Mouse (Mus musculus) embryonic facial prominence, embryonic 10.5 days (tissue): Measurements from ENCODE around the gene Enkur. TPM values are rescaled to one million over a fixed set of nuclear protein-coding genes. Genes with fewer than 3 reads are reported as not detected.

Source experiments
- DNase-seq: peaks from one replicate; pipeline ENCODE4 v3.0.0-alpha.2; 2017; ENCODE audit warnings: low spot score
- H3K27ac ChIP-seq: fragments of 300-500 bp; sonication (generic); replicated peaks from 2 replicates; pipeline ENCODE4 v1.5.1; 2016; ENCODE audit warnings: mild to moderate bottlenecking
- H3K27me3 ChIP-seq: fragments of 300-500 bp; sonication (generic); replicated peaks from 2 replicates; pipeline ENCODE4 v1.6.1; 2016; ENCODE audit warnings: low read depth, mild to moderate bottlenecking; ENCODE audit not compliant: poor library complexity, severe bottlenecking
- H3K36me3 ChIP-seq: fragments of 300-500 bp; sonication (generic); replicated peaks from 2 replicates; pipeline ENCODE4 v1.6.1; 2016; ENCODE audit warnings: mild to moderate bottlenecking, moderate library complexity
- H3K4me1 ChIP-seq: fragments of 300-500 bp; sonication (generic); 2 replicates; pipeline ENCODE4 v1.6.1; 2016
- H3K4me3 ChIP-seq: fragments of 300-500 bp; sonication (generic); 2 replicates; pipeline ENCODE4 v1.5.1; 2016; ENCODE audit warnings: mild to moderate bottlenecking, moderate library complexity
- H3K9me3 ChIP-seq: fragments of 300-500 bp; sonication (generic); 2 replicates; pipeline ENCODE4 v1.6.1; 2016; ENCODE audit warnings: mild to moderate bottlenecking
- WGBS: fragments of 180-500 bp; shearing (Covaris S2); methylation state at CpG from one replicate; pipeline ENCODE4 v1.1.7; 2016; 5-methylcytosine and 5-hydroxymethylcytosine counted together
- polyA plus RNA-seq: library from polyadenylated mRNA; unstranded; fragments of >200 nt; fragmentation: Nextera tagmentation; extraction: Ambion mirVana; gene quantifications from 2 replicates; pipeline ENCODE4 v1.2.1, GENCODE M21; 2016

The Enkur gene
- polyA plus RNA-seq, 1 experiment from 2014 or later: 0.16 TPM

DNA sequence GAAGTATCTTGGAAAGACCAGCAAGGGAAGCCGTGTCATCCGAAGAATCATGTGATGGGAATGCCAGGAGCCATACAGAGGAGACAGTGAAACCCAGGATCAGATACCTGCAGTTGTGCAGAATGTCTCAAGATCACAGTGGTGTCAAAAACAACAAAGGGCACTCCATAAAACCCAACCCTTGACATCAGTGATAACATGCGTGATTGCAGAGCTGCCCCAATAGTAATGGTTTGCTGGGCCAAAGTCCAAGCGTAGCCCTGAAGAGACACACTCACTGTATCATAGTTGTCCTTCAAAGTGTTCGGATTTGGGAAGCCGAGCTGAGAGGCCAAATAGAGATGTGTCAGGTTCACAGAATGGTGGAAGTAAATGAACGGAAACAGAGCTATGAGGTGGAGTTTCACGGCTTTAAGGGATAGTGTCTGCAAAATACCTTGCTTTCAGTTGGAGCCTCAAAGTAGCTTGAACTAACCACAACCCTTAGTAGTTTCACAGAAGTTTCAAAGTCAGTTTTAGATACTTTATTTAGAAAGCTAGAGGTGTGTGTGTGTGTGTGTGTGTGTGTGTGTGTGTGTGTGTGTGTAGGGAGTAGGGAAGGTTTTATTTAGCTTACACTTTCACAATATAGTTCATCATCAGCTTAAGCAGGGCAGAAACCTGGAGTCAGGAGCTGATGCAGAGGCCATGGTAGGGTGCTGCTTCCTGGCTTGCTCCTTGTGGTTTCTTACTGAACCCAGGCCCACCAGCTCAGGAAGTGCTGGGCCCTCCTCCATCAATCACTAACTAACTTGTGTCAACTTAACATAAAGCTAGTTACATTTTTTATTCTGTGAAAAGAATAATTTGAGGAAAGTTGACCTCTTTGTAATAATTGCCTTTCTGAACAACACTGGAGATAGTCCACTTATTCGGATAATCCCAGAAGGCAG, 17.6 kb upstream of the Enkur start:
- H3K27me3 ChIP-seq: no peaks in the 10 kb centered on the region
- DNase-seq: no peak
- H3K27ac ChIP-seq: no peak overlapping the region
- no peaks in the 10 kb centered on the region for H3K4me1 ChIP-seq
- no peaks in the 10 kb centered on the region for H3K9me3 ChIP-seq
- WGBS: 93% methylated on average over 9 of the region's 9 CpGs
- H3K4me3 ChIP-seq: no peak overlapping the region
- H3K36me3 ChIP-seq: no peaks in the 10 kb centered on the region

DNA sequence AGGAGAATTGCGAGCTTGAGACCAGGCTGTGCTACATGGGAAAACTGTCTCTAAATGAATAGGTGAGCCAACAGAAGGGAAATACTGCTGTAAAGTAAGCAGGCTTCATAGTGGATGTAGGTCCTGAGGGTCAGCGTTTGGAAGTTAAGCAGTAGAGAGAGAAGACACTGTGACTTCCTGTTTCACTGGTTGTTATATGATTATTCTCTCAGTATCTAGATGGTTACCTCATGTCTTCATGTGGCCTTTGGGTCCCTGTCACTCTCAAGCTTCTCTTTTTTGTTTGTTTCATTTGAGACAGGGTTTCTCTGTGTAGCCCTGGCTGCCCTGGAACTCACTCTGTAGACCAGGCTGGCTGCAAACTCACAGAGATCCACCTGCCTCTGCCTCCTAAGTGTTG, 10.1 kb upstream of the Enkur start:
- H3K36me3 ChIP-seq: peaks cover 9% of the 10 kb centered on the region
- no peaks in the 10 kb centered on the region for H3K27me3 ChIP-seq
- no peak for DNase-seq
- no peaks in the 10 kb centered on the region for H3K4me1 ChIP-seq
- WGBS: 92% methylated on average over 2 of the region's 2 CpGs
- no peaks in the 10 kb centered on the region for H3K9me3 ChIP-seq
- no peak overlapping the region for H3K4me3 ChIP-seq
- H3K27ac ChIP-seq: no peak overlapping the region

GRCm38 (mm10) chr2:21214322-21214721, 9.2 kb upstream of the Enkur start:
- Histone ChIP-seq H3K36me3 (peaks cover 9% of the 10 kb centered on the region), H3K4me3 (no peak overlapping the region)
- no peak for DNase-seq

GRCm38 (mm10) chr2:21211361-21211760, 6.2 kb upstream of the Enkur start:
- peaks cover 5% of the 10 kb centered on the region for H3K4me1 ChIP-seq
- no peak overlapping the region for H3K27ac ChIP-seq
- DNase-seq: no peak
- H3K4me3 ChIP-seq: no peak overlapping the region
- H3K27me3 ChIP-seq: no peaks in the 10 kb centered on the region
- 87% methylated on average over 6 of the region's 6 CpGs for WGBS
- peaks cover 7% of the 10 kb centered on the region for H3K36me3 ChIP-seq
- no peaks in the 10 kb centered on the region for H3K9me3 ChIP-seq

More at GRCm38 (mm10) chr2:21214322-21214721, 9.2 kb upstream of the Enkur start:
- Histone ChIP-seq H3K27me3 (no peaks in the 10 kb centered on the region), H3K9me3 (no peaks in the 10 kb centered on the region), H3K4me1 (no peaks in the 10 kb centered on the region), H3K27ac (no peak overlapping the region)

DNA sequence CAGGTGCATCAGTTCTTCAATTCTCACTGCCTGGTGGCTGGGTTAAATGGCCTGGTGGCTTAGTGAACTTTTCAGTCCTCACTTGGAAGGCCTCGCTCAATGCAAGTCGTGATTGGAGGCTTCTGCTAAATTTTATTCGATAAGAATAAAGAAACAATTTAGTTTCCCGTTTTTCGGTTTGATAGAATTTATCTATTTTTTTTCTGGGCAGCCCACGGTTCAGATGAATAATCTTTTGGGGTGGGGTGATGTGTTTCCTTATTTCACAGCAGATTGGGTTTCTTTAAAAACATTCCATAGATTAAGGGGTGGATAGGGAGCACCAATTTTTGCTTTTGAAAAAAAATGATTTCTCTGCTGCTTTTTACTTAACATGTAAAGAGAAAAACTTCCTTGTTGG, 1.1 kb upstream of the Enkur start:
- Histone ChIP-seq H3K27ac (peak overlapping the region; percentile 84), H3K27me3 (no peaks in the 10 kb centered on the region), H3K4me1 (peaks cover 14% of the 10 kb centered on the region), H3K4me3 (peak overlapping the region; percentile 76), H3K9me3 (no peaks in the 10 kb centered on the region), H3K36me3 (no peaks in the 10 kb centered on the region)
- 51% methylated on average over 6 of the region's 6 CpGs for WGBS
- DNase-seq: no peak

GRCm38 (mm10) chr2:21205831-21206159, 630 bp upstream of the Enkur start:
- Histone ChIP-seq H3K4me1 (peaks cover 14% of the 10 kb centered on the region), H3K36me3 (no peaks in the 10 kb centered on the region), H3K27me3 (no peaks in the 10 kb centered on the region), H3K4me3 (peak overlapping the region; percentile 76), H3K9me3 (no peaks in the 10 kb centered on the region), H3K27ac (peak overlapping the region; percentile 84)
- DNase-seq: no peak
- under 1% methylated on average over 19 of the region's 19 CpGs for WGBS

GRCm38 (mm10) chr2:21202754-21203153, 2.4 kb downstream of the Enkur start:
- H3K27ac ChIP-seq: no peak overlapping the region
- WGBS: 88% methylated on average over 2 of the region's 2 CpGs
- no peak for DNase-seq
- H3K9me3 ChIP-seq: no peaks in the 10 kb centered on the region
- H3K36me3 ChIP-seq: no peaks in the 10 kb centered on the region
- no peaks in the 10 kb centered on the region for H3K27me3 ChIP-seq
- H3K4me1 ChIP-seq: peaks cover 14% of the 10 kb centered on the region
- H3K4me3 ChIP-seq: no peak overlapping the region

DNA sequence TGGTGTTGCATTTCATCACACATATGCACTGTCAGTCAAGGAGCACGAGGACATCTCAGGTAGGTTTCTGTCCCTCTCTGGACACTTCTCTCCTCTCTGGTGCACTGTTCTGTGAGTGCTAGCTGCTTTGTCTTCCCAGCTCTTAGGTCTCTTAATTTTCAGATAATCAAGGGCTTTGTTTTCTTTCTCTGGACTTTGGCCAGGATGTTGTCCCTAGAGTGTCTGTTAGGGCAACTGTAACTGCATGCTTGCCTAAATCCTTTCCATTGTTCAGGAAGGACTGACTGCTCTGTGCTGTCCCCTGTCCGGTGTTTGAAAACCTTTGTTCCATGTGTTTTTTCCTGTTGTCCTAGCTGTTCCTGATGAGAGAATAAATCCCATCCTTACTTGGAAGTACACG, 6.1 kb downstream of the Enkur start:
- DNase-seq: no peak
- Histone ChIP-seq H3K9me3 (no peaks in the 10 kb centered on the region), H3K27me3 (no peaks in the 10 kb centered on the region), H3K36me3 (no peaks in the 10 kb centered on the region), H3K4me1 (no peaks in the 10 kb centered on the region), H3K27ac (no peak overlapping the region), H3K4me3 (no peak overlapping the region)
- WGBS: 57% methylated on average over 3 of the region's 3 CpGs

DNA sequence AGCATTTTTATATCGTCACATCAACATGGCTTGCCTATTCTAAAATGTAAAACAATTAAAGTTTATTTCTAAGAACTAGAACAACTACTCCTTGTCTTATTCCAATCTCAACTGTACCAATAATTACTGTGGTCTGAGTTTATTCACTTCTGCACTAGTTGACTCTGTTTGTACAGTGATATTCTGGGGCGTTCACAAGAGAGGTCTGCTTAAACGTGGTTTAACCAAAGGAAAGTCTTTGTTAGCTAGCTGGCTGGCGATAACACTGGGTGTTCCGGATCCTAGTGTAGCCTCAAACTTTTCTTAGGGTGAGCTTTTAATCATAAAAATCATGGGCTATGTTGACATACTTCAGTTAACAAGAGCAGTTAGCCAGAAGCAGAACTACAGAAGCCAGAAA, 9.9 kb downstream of the Enkur start:
- WGBS: 92% methylated on average over 5 of the region's 5 CpGs
- H3K36me3 ChIP-seq: no peaks in the 10 kb centered on the region
- no peak overlapping the region for H3K27ac ChIP-seq
- no peaks in the 10 kb centered on the region for H3K4me1 ChIP-seq
- H3K4me3 ChIP-seq: no peak overlapping the region
- no peak for DNase-seq
- H3K9me3 ChIP-seq: no peaks in the 10 kb centered on the region
- no peaks in the 10 kb centered on the region for H3K27me3 ChIP-seq

GRCm38 (mm10) chr2:21191232-21191631, 13.9 kb downstream of the Enkur start:
- WGBS: 80% methylated on average over 1 of the region's 1 CpGs
- no peaks in the 10 kb centered on the region for H3K4me1 ChIP-seq

DNA sequence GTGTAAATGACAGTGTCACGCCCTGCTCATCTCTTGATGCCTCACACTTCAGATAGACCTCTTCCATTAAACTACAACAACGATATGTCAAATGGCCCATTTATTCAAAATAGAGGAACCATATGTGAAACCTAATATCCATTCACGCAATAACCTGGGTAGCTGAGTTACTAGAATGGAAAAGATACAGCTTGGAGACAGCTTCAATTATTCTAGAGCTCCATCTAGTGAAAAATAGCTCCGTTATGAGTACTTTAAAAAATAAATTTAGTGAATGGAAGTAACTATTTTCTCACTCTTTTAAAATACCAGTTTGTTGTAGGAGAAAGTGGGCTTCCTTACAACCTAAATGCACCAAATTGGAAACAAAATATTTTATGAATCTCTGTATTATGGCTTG, 16.6 kb downstream of the Enkur start:
- Histone ChIP-seq H3K27ac (no peak overlapping the region), H3K4me1 (no peaks in the 10 kb centered on the region), H3K4me3 (no peak overlapping the region), H3K36me3 (no peaks in the 10 kb centered on the region), H3K9me3 (no peaks in the 10 kb centered on the region), H3K27me3 (no peaks in the 10 kb centered on the region)
- WGBS: 83% methylated on average over 4 of the region's 4 CpGs
- DNase-seq: no peak

More at GRCm38 (mm10) chr2:21191232-21191631, 13.9 kb downstream of the Enkur start:
- Histone ChIP-seq H3K27ac (no peak overlapping the region), H3K36me3 (no peaks in the 10 kb centered on the region), H3K27me3 (no peaks in the 10 kb centered on the region), H3K9me3 (no peaks in the 10 kb centered on the region), H3K4me3 (no peak overlapping the region)
- DNase-seq: no peak

GRCm38 (mm10) chr2:21187576-21187975, 17.6 kb downstream of the Enkur start:
- DNase-seq: peak; percentile 41
- no peak overlapping the region for H3K27ac ChIP-seq
- WGBS: 57% methylated on average over 7 of the region's 7 CpGs
- H3K36me3 ChIP-seq: no peaks in the 10 kb centered on the region
- no peak overlapping the region for H3K4me3 ChIP-seq
- no peaks in the 10 kb centered on the region for H3K4me1 ChIP-seq
- H3K9me3 ChIP-seq: no peaks in the 10 kb centered on the region
- no peaks in the 10 kb centered on the region for H3K27me3 ChIP-seq

GRCm38 (mm10) chr2:21182811-21183210, 22.4 kb downstream of the Enkur start:
- no peaks in the 10 kb centered on the region for H3K27me3 ChIP-seq
- no peaks in the 10 kb centered on the region for H3K36me3 ChIP-seq
- H3K27ac ChIP-seq: no peak overlapping the region
- H3K4me1 ChIP-seq: no peaks in the 10 kb centered on the region
- H3K9me3 ChIP-seq: no peaks in the 10 kb centered on the region
- WGBS: 79% methylated on average over 1 of the region's 1 CpGs
- no peak overlapping the region for H3K4me3 ChIP-seq
- no peak for DNase-seq
